Mouse (Mus musculus) heart, postnatal 36 days (tissue): ENCODE data around the gene Crtac1. TPM values are rescaled to one million over a fixed set of nuclear protein-coding genes. Genes with fewer than 3 reads are reported as not detected.

Experiments used
- DNase-seq, 2 experiments: peaks; one replicate each; pipeline ENCODE4 v3.0.0; 2021 to 2022
- intact Hi-C: fragments of 180-260 bp; cut with DNase I; formaldehyde crosslinking; loops from one replicate; pipeline ENCODE4 v1.15.1; 2025
- microRNA-seq, 2 experiments: library from miRNA; unstranded; fragments of <30 nt; microRNA quantifications; one replicate each; pipeline ENCODE4 v1.2.0; 2021; ENCODE audit warnings: borderline number of aligned reads in 2 of 2
- total RNA-seq, 2 experiments: library from RNA; stranded (reverse); gene quantifications; 2 replicates each; pipeline ENCODE4 v1.2.3; 2021

The Crtac1 gene
- total RNA-seq, 2 experiments from 2014 or later: not detected

- no peak for DNase-seq
- intact Hi-C loops: no loop called here
These were observed 181.3 kb downstream of the Crtac1 start for GRCm38 (mm10) chr19:42249976-42250914.

- no peak for DNase-seq
- intact Hi-C loops: no loop called here
These were observed 184.1 kb downstream of the Crtac1 start, which contains the start of gene Golga7b for GRCm38 (mm10) chr19:42247519-42247918. Gene Golga7b (plus strand): TSS chr19:42247574.

GRCm38 (mm10) chr19:42246626-42247025 is 185.0 kb downstream of the Crtac1 start:
- intact Hi-C loops: no loop called here
- DNase-seq: no peak

GRCm38 (mm10) chr19:42243401-42243800 is 188.2 kb downstream of the Crtac1 start:
- no peak for DNase-seq
- intact Hi-C loops: no loop called here

GRCm38 (mm10) chr19:42240881-42241280 is 190.7 kb downstream of the Crtac1 start:
- DNase-seq: no peak
- intact Hi-C loops: no loop called here

GRCm38 (mm10) chr19:42238341-42238715 is 193.3 kb downstream of the Crtac1 start:
- intact Hi-C loops: loop anchor here (5.0 kb wide), 1 partner anchor 34 kb away; no protein-coding TSS in a partner anchor
- peak; percentile 31 to 37 for DNase-seq

GRCm38 (mm10) chr19:42237602-42238340 is 193.8 kb downstream of the Crtac1 start:
- DNase-seq: peak; percentile 20 to 41
- intact Hi-C loops: loop anchor here (5.0 kb wide), 1 partner anchor 35 kb away; no protein-coding TSS in a partner anchor

Small RNA genes within 50 kb of the gene (microRNA-seq; reads per million reads assigned to microRNA genes)
- gene Gm26339 (0 reads per million in 2 experiments), gene Mir3085 (0 reads per million in 2 experiments)

Other genes starting within 250 kb of the Crtac1 start
- gene Sfrp5, start 229.5 kb downstream of the Crtac1 start, total RNA-seq: 1 to 10 TPM; 5.1 to 5.3 TPM
- under 1 TPM; 0.49 to 0.97 TPM for gene Golga7b, start 184.2 kb downstream of the Crtac1 start, total RNA-seq
- gene R3hcc1l, start 87.0 kb upstream of the Crtac1 start, total RNA-seq: 10 to 100 TPM; 24.7 to 26.9 TPM
- 1 to 10 TPM; 1.1 to 1.4 TPM for gene Loxl4, start 181.0 kb upstream of the Crtac1 start, total RNA-seq